Mouse (Mus musculus) limb, embryonic 10.5 days (tissue): ENCODE measurements around the gene Iqsec1. TPM values are rescaled to one million over a fixed set of nuclear protein-coding genes. Genes with fewer than 3 reads are reported as not detected.

ENCODE experiments used
- DNase-seq: peaks from one replicate; pipeline ENCODE4 v3.0.0-alpha.2; 2017; ENCODE audit warnings: low spot score
- H3K27ac ChIP-seq: fragments of 300-500 bp; sonication (generic); 2 replicates; pipeline ENCODE4 v1.5.1; 2016; ENCODE audit warnings: mild to moderate bottlenecking
- H3K27me3 ChIP-seq: fragments of 300-500 bp; sonication (generic); 2 replicates; pipeline ENCODE4 v1.6.1; 2016; ENCODE audit warnings: low read depth, mild to moderate bottlenecking; ENCODE audit not compliant: poor library complexity, severe bottlenecking
- H3K36me3 ChIP-seq: fragments of 300-500 bp; sonication (generic); 2 replicates; pipeline ENCODE4 v1.6.1; 2016; ENCODE audit warnings: mild to moderate bottlenecking, moderate library complexity
- H3K4me1 ChIP-seq: fragments of 300-500 bp; sonication (generic); 2 replicates; pipeline ENCODE4 v1.6.1; 2016
- H3K4me3 ChIP-seq: fragments of 300-500 bp; sonication (generic); 2 replicates; pipeline ENCODE4 v1.5.1; 2016; ENCODE audit warnings: mild to moderate bottlenecking, moderate library complexity
- H3K9me3 ChIP-seq: fragments of 300-500 bp; sonication (generic); replicated peaks from 2 replicates; pipeline ENCODE4 v1.6.1; 2016; ENCODE audit warnings: mild to moderate bottlenecking
- WGBS: fragments of 180-500 bp; shearing (Covaris S2); methylation state at CpG from one replicate; pipeline ENCODE4 v1.1.7; 2016; 5-methylcytosine and 5-hydroxymethylcytosine counted together
- polyA plus RNA-seq: library from polyadenylated mRNA; unstranded; fragments of >200 nt; fragmentation: Nextera tagmentation; extraction: Ambion mirVana; gene quantifications from 2 replicates; pipeline ENCODE4 v1.2.1, GENCODE M21; 2016

The Iqsec1 gene
- polyA plus RNA-seq, 1 experiment from 2014 or later = 6.7 TPM

DNA sequence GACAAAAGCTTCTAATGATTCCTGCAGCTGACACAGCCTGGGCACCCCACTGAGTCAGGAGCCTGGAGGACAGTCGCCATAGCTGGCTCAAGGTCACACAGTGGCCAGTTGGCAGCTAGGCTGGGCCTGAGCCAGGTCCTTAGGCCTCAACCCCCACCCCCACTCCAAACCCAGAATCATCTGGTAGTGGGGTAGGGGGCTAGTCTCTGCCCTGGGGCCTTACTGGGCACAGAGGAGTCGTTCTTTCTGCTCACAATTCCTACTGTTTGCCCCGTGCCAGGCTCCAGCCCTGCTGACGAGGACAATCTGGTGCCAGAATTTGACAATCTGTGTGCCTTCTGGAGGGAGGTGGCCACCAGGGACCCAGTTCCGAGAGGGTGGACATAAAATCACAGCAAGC is 258.7 kb downstream of the Iqsec1 start:
- H3K4me3 ChIP-seq = no peak overlapping the region
- H3K27ac ChIP-seq = no peak overlapping the region
- peaks cover 48% of the 10 kb centered on the region for H3K4me1 ChIP-seq
- DNase-seq = no peak
- peaks cover 10% of the 10 kb centered on the region for H3K27me3 ChIP-seq
- no peaks in the 10 kb centered on the region for H3K36me3 ChIP-seq
- no peaks in the 10 kb centered on the region for H3K9me3 ChIP-seq
- 62% methylated on average over 5 of the region's 5 CpGs for WGBS

DNA sequence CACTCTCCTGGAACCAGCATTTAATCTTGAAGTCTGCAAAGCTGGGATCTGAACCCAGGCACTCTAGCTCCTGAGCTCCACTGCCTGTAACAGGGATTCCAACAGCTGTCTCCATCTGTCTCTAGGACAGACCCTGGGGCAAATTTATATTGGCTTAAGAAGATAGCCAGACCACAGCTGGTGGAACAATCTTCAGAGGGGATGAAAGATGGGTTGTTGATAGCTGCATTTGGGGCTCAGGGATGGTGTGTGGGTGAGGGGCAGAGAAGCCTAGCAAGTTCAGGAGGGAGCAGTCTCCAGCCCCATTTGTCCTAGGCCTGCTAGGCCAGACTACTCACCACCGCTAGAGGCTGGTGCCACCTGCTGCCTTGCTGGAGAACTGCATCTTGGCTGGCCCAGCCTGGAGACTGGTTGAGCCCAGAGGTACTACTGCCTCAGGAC is 260.0 kb downstream of the Iqsec1 start:
- Histone ChIP-seq H3K27ac (peak overlapping the region; percentile 30; the same call in 1 of the 2 replicates), H3K4me1 (peaks cover 54% of the 10 kb centered on the region), H3K9me3 (no peaks in the 10 kb centered on the region), H3K4me3 (no peak overlapping the region), H3K27me3 (no peaks in the 10 kb centered on the region), H3K36me3 (no peaks in the 10 kb centered on the region)
- DNase-seq = peak; percentile 87
- WGBS = 0% methylated on average over 1 of the region's 1 CpGs

DNA sequence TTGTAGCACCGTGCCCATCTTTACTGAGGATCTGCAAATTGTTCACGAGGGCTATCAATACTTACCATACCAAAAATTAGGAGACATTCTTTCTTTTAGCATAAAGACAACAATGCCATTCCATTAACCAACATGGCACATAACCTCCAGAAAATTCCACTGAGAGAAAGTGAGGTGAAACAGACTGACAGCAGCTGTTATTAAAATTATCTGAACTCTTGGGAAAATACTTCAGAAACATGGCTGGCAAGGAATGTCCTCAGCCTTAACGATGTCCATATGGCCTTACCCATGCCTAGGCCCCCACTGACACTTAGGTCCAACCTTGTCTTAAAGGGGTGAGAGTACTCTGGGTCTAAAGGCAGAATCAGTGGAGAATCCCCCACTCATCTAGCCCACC is 260.7 kb downstream of the Iqsec1 start:
- H3K4me3 ChIP-seq = no peak overlapping the region
- H3K36me3 ChIP-seq = no peaks in the 10 kb centered on the region
- no peak for DNase-seq
- H3K4me1 ChIP-seq = peaks cover 54% of the 10 kb centered on the region
- H3K27ac ChIP-seq = 0 out of 2 replicates have a peak overlapping the region, but pooled peaks have one; percentile 30
- no peaks in the 10 kb centered on the region for H3K9me3 ChIP-seq
- H3K27me3 ChIP-seq = no peaks in the 10 kb centered on the region
- WGBS = 77% methylated on average over 3 of the region's 3 CpGs

- Histone ChIP-seq H3K4me1 (peaks cover 53% of the 10 kb centered on the region), H3K27me3 (no peaks in the 10 kb centered on the region), H3K9me3 (no peaks in the 10 kb centered on the region), H3K27ac (no peak overlapping the region), H3K4me3 (no peak overlapping the region), H3K36me3 (no peaks in the 10 kb centered on the region)
- whole genome bisulfite sequencing = 81% methylated on average over 2 of the region's 2 CpGs
- no peak for DNase-seq
These were observed 261.8 kb downstream of the Iqsec1 start for GRCm38 (mm10) chr6:90726711-90727122.

DNA sequence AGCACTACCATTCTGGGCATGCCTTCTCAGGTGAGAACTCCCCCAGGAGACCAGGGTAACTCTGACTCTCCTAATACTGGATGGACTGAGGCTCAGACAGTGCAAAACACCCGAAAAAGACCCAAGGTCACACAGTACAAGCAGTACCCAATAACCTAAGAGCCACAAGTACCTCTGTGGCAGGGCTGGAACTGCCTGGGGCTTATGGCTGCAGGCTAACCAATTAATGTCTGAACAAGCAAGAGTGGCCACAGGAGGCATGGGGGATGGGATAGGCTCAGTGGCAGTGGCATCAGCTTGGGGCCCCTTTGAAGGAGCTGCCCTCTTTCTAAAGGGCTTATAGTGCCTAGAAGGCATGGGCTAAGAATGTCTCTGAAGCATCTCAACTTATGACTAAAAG is 263.0 kb downstream of the Iqsec1 start:
- H3K4me3 ChIP-seq = no peak overlapping the region
- no peak for DNase-seq
- peaks cover 42% of the 10 kb centered on the region for H3K4me1 ChIP-seq

GRCm38 (mm10) chr6:90722993-90723392 is 265.5 kb downstream of the Iqsec1 start:
- Histone ChIP-seq H3K9me3 (no peaks in the 10 kb centered on the region), H3K27me3 (no peaks in the 10 kb centered on the region), H3K36me3 (no peaks in the 10 kb centered on the region), H3K4me1 (peaks cover 27% of the 10 kb centered on the region), H3K27ac (no peak overlapping the region), H3K4me3 (no peak overlapping the region)
- 77% methylated on average over 3 of the region's 3 CpGs for WGBS
- no peak for DNase-seq

More for the DNA sequence above, 263.0 kb downstream of the Iqsec1 start:
- Histone ChIP-seq H3K27me3 (no peaks in the 10 kb centered on the region), H3K9me3 (no peaks in the 10 kb centered on the region), H3K36me3 (no peaks in the 10 kb centered on the region), H3K27ac (peak overlapping the region; percentile 50; the same call in 1 of the 2 replicates)
- 62% methylated on average over 1 of the region's 1 CpGs for WGBS

DNA sequence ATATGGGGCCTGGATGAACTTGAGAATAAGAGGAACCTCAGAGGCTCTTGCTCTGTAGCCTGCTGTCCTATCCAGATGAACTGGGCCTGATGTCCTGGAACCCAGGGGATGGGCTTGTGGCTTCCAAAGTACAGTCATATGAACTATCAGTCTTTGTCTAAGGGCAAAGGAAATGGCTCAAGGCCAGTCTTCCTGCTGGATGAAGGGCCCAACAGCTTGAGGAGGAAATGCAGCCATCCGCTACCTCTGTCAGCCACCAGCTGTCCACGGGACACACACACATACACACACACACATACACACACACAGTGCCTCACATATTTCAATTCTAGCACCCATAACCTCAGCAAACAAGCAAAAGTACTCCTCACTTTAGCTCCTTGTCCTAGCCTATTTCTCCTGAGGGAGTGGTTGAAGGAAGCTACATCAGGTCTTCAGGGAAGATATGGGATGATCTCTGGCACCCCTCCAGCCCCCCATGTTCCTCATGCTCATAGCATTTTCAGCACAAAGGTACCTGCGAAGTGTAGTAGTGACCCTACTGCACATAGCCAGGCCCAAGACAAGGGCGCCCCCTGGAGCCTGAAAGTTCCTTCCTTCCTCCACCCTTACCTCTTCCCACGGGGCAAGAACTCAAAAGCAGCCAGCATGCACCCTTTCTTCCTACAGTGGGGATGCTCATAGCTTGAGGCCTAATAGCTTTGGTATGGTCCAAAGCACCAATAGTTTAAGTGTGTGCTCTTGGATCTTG is 267.3 kb downstream of the Iqsec1 start:
- Histone ChIP-seq H3K27me3 (no peaks in the 10 kb centered on the region), H3K4me1 (peaks cover 31% of the 10 kb centered on the region), H3K27ac (no peak overlapping the region), H3K36me3 (no peaks in the 10 kb centered on the region), H3K9me3 (no peaks in the 10 kb centered on the region), H3K4me3 (no peak overlapping the region)
- DNase-seq = peak; percentile 38
- 73% methylated on average over 5 of the region's 5 CpGs for WGBS

- H3K9me3 ChIP-seq = no peaks in the 10 kb centered on the region
- WGBS = 73% methylated on average over 3 of the region's 3 CpGs
These were observed 268.3 kb downstream of the Iqsec1 start for GRCm38 (mm10) chr6:90720201-90720600.

DNA sequence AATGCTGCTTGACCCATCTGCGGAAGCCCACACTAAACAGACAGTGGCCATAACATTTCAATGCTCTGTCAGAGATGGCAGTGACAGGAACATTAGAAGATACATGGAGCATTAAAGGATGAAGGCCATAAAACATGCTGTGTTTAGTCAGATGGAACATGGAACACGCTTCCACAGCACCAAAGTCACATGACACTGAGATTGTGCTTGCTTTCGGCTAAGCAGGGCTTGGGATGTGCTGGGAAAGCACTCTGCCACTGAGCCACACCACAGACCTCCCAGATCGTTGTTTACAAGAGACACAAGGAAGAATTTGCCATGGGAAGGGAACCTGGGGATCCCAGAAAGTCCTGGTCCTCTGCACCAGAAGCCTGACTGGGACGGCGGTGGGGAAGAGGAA is 269.1 kb downstream of the Iqsec1 start:
- DNase-seq = no peak
- Histone ChIP-seq H3K27ac (no peak overlapping the region), H3K4me3 (no peak overlapping the region), H3K4me1 (peaks cover 34% of the 10 kb centered on the region), H3K36me3 (no peaks in the 10 kb centered on the region), H3K9me3 (no peaks in the 10 kb centered on the region), H3K27me3 (no peaks in the 10 kb centered on the region)
- 85% methylated on average over 6 of the region's 6 CpGs for WGBS

More at GRCm38 (mm10) chr6:90720201-90720600, 268.3 kb downstream of the Iqsec1 start:
- peaks cover 34% of the 10 kb centered on the region for H3K4me1 ChIP-seq
- H3K4me3 ChIP-seq = no peak overlapping the region
- no peak for DNase-seq
- no peaks in the 10 kb centered on the region for H3K27me3 ChIP-seq
- no peaks in the 10 kb centered on the region for H3K36me3 ChIP-seq
- peak overlapping the region; percentile 15; the same call in 1 of the 2 replicates for H3K27ac ChIP-seq

GRCm38 (mm10) chr6:90718477-90718876 is 270.0 kb downstream of the Iqsec1 start:
- H3K9me3 ChIP-seq = no peaks in the 10 kb centered on the region
- H3K4me3 ChIP-seq = no peak overlapping the region
- 85% methylated on average over 3 of the region's 3 CpGs for WGBS
- H3K4me1 ChIP-seq = peaks cover 36% of the 10 kb centered on the region
- H3K36me3 ChIP-seq = no peaks in the 10 kb centered on the region
- DNase-seq = no peak
- H3K27ac ChIP-seq = no peak overlapping the region
- H3K27me3 ChIP-seq = no peaks in the 10 kb centered on the region

GRCm38 (mm10) chr6:90717711-90718110 is 270.8 kb downstream of the Iqsec1 start:
- WGBS = 80% methylated on average over 1 of the region's 1 CpGs
- 0 out of 2 replicates have a peak, but pooled peaks cover 2% of the 10 kb centered on the region for H3K36me3 ChIP-seq
- no peak for DNase-seq
- H3K27ac ChIP-seq = no peak overlapping the region
- H3K9me3 ChIP-seq = no peaks in the 10 kb centered on the region
- H3K4me3 ChIP-seq = no peak overlapping the region
- H3K4me1 ChIP-seq = peaks cover 44% of the 10 kb centered on the region
- H3K27me3 ChIP-seq = no peaks in the 10 kb centered on the region

GRCm38 (mm10) chr6:90716853-90717252 is 271.6 kb downstream of the Iqsec1 start:
- Histone ChIP-seq H3K9me3 (no peaks in the 10 kb centered on the region), H3K4me3 (peak overlapping the region; percentile 71), H3K4me1 (peaks cover 53% of the 10 kb centered on the region), H3K27me3 (no peaks in the 10 kb centered on the region), H3K36me3 (0 out of 2 replicates have a peak, but pooled peaks cover 2% of the 10 kb centered on the region), H3K27ac (0 out of 2 replicates have a peak overlapping the region, but pooled peaks have one; percentile 92)
- no peak for DNase-seq
- 32% methylated on average over 4 of the region's 4 CpGs for WGBS

- peak; percentile 95 for DNase-seq
- under 1% methylated on average over 49 of the region's 49 CpGs for WGBS
- H3K4me1 ChIP-seq = peaks cover 59% of the 10 kb centered on the region
- H3K9me3 ChIP-seq = no peaks in the 10 kb centered on the region
- H3K36me3 ChIP-seq = 0 out of 2 replicates have a peak, but pooled peaks cover 2% of the 10 kb centered on the region
- peak overlapping the region; percentile 71 for H3K4me3 ChIP-seq
- H3K27ac ChIP-seq = peak overlapping the region; percentile 92
- H3K27me3 ChIP-seq = no peaks in the 10 kb centered on the region
These were observed 272.3 kb downstream of the Iqsec1 start for GRCm38 (mm10) chr6:90716066-90716704.
